Mouse (Mus musculus): ENCODE measurements around the gene 2410004B18Rik.
"Not testable (repeated sequence)": the region's sequence is repeated elsewhere in the genome, so short reads cannot be mapped to it uniquely, and the experiment has no call there.

Gene 2410004B18Rik

DNA sequence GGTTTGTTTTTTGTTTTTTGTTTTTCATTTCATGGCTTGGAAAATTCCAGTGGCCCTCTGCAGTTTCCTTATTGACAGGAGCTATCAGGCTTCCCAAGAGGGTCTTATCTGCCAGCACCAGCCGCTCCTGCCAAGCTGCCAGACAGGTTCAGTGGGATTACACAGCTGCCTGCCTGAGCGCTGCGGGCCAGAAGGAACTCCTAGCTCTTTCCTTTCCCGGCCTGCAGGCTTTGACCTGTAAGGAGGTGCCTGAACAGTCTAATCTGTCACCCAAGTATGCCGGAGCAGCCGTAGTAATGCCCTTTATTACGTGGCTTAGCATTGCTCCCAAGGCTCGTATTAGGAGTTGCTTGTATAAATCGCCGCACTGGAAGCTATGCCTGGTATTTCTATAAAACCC is 26.7 kb downstream of the 2410004B18Rik start:
- peak; percentile 64 to 78 for DNase-seq (ENCODE audit: low spot score in 2 of 2)

DNA sequence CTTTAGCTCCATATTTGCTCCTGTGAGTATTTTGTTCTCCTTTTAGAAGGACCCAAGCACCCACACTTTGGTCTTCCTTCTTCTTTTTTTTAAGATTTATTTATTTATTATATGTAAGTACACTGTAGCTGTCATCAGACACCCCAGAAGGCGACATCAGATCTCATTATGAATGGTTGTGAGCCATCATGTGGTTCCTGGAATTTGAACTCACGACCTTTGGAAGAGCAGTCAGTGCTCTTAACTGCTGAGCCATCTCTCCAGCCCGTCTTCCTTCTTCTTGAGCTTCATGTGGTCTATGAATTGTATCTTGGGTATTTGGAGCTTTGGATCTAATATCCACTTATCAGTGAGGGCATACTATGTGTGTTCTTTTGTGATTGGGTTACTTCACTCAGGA is 27.8 kb downstream of the 2410004B18Rik start:
- not testable (repeated sequence) for DNase-seq (ENCODE audit: low spot score in 2 of 2)

DNA sequence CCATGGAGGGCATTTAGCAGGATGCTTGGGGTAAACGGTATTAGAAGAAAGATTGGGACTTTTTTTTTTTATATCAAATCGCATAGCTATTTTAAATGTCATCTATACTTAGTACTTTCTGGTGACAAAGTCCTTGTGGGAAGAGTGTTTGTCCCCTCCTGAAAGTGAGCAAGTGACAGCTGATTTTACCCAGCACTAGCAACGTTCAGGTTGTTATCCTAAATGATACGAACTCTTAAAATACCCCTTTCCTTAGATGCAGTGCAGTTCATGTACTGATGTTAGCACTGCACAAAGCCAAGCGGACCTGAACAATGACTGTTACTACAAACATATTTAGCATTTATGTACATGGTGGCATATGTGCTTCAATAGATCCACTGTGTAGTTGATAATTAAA is 29.0 kb downstream of the 2410004B18Rik start:
- no peak for DNase-seq (ENCODE audit: low spot score in 2 of 2)

DNA sequence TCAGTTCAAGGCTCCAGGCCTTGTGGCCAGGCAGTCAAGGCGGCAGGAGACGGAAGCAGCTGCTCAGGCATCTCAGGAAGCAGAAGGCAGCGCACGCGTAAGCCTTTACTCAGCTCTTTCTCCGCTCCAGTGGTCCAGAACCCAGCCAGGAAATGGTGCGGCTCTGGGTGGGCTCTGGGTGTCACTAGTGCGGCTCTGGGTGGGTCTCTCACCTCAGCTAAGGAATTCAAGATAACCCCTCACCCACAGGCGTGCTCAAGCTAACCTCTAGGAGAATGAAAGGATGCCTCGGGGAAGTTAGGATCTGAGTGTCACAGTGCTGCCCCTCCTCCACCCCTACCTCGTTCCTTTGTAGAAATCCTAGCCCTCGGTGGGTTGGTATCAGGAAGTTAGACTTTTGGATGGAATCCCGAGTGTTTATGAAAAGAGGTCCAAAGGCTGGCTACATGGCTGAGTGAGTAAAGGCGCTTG is 31.3 kb downstream of the 2410004B18Rik start:
- DNase-seq (ENCODE audit: low spot score in 2 of 2) = no peak

DNA sequence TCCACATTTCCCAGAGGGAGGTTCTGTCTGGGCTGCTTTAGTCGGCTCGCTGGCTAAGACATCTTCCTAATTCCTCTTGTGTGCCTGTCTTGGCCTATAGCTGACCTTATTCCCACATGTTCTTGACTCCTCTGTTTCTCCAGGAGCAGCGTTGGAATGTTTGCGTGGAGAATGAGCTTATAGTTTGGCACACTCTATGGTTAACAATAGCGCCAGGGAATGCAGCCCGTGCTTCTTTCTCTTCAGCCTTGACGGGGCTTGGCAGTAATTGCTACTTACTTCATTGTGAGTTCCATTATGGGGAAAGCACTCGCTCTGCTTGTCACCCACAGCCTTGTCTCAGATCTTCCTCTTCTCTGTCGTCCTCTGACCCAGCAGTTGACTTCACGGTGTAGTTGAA is 33.7 kb downstream of the 2410004B18Rik start:
- DNase-seq (ENCODE audit: low spot score in 2 of 2) = no peak

DNA sequence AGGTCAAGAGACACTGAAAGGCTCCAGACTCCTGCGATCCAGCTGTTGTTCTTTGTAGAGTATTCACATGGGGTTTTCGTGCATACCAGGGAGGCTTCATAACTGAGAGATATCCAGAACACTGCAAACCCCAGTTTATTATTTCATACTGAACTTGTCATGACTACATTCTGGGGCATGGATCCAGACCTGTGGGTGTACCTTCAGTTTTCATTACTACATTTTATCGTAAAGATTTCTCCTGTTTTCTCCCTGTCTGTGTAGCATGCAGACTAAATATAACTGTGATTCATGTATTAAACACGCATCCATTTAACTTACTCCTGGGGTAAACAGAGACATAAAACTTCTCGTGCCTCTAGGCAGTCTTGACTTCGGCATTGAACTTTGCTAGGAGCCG is 37.2 kb downstream of the 2410004B18Rik start:
- DNase-seq (ENCODE audit: low spot score in 2 of 2) = no peak

DNA sequence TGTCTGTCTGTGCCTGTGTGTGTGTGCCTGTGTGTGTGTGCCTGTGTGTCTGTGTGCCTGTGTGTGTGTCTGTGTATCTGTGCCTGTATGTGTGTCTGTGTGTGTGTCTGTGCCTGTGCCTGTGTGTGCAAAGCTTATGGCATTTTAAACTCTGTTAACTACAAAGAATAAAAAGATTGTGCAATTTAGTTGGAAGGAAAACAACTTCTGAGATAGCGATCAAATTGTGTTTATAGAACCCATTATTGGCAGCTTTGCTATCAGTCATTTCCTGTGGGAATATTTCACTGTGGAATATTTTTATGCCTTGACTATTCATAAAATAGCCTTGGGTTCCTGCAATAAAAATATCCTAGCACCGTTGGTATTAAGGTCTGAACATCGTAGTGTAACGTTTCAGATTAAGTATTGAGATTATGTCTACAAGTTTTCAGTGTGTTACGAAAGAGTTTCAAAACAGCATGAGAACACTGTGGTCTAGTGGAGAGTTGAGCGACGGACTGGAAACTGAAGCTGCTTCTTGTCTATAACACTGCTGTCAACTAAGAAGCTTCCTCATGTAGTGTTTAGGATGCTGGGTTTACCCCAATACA is 47.6 kb downstream of the 2410004B18Rik start:
- DNase-seq (ENCODE audit: low spot score in 2 of 2) = no peak

DNA sequence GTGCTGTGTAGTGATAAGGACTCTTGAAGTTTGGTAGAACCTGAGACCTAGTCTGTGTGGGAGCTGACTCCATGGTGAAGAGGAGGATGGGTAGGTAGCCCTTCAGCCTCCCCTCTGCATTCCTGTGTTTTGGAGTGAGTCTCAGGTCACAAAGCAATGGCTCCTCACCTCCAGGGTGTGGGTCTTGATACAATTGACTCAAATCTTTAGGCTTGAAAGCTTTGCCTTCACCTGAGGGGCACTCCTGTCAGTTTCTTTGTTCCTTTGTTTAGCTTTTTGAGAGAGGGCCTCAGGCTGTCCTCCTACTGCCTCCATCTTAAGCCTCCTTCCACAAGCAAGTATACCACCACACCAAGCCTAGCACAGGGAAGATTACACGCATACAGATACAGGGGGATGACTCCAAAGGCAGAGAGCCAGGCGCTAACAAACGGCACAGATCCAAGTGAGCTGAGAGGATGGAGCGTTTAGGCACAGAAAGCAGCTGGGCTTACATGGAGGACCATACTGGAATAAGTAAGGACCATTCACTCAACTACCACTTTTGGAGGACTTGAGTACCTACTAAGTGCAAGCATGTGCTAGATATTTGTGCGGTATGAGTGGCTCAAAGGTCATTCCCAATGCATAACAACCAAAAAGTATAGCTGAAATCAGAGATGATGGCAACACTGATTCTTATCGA is 48.6 kb downstream of the 2410004B18Rik start:
- DNase-seq (ENCODE audit: low spot score in 2 of 2) = no peak

DNA sequence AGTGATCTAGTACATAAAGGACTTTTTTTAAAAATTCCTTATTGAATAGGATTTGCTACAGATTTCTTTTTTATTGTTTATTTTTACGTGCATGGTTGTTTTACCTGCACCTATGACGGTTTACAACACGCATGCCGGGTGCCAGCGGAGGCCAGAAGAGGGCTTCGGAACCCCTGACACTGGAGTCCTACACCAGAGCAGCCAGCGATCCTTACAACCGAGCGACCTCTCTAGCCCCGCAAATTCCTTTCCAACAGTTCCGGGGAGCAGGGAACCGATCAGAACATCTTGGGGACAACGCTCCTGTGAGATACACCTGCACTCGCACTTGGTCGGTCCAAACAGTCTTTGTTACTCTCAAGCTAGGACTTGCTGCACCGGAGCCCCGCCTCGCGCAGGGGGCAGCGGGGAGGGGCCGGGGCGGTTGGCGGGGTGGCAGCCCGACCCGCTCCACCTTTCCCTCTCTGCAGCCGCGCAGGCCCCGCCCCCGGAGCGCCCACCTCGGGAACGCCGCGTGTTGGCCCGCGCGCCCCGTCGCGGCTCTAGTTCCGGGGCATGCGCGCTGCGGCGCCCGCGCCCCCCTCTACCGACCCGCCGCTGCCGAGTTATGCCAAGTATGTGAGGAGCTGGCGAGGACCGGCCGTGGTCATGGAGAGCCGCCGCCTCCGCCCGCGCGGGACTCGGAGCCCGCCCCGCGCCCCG is 49.6 kb downstream of the 2410004B18Rik start, which contains the start of gene Syde2:
Syde2 (plus strand) TSS at position 603 of the 702 bp plus-strand sequence.
- peak; percentile 78 to 88 for DNase-seq (ENCODE audit: low spot score in 2 of 2)

DNA sequence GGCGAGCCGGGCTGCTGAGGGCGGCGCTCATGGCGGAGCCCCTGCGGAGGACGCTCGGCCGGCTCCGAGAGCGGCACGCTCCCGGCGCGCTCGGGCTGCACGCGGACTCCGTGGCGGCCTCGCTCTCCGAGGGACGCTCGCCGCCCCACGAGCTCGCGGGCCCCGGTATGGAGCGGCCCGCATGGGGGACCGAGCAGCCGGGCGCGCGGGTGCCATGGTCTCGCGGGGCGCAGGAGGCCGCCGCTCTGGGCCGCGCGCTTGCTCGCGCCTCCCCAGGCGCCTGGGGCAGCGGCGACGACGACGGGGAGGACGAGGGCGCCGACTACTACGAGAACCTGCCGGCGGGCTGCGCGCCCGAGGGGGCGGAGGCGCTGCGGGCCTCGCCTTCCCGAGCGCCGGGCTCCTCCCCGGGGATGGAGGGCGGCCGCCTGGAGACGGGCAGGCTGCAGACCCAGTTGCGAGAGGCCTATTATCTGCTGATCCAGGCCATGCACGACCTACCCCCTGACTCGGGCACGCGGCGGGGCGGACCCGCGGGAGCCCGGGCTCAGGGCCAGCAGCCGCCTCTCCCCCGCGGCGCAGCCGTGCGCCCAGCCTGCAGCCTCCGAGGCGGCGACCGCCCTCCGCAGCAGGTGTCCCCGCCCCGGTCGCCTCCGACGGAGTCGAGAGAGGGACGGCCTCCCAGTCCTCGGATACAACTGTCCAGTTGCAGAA is 50.3 kb downstream of the 2410004B18Rik start:
- DNase-seq (ENCODE audit: low spot score in 2 of 2) = peak; percentile 73 to 86

DNA sequence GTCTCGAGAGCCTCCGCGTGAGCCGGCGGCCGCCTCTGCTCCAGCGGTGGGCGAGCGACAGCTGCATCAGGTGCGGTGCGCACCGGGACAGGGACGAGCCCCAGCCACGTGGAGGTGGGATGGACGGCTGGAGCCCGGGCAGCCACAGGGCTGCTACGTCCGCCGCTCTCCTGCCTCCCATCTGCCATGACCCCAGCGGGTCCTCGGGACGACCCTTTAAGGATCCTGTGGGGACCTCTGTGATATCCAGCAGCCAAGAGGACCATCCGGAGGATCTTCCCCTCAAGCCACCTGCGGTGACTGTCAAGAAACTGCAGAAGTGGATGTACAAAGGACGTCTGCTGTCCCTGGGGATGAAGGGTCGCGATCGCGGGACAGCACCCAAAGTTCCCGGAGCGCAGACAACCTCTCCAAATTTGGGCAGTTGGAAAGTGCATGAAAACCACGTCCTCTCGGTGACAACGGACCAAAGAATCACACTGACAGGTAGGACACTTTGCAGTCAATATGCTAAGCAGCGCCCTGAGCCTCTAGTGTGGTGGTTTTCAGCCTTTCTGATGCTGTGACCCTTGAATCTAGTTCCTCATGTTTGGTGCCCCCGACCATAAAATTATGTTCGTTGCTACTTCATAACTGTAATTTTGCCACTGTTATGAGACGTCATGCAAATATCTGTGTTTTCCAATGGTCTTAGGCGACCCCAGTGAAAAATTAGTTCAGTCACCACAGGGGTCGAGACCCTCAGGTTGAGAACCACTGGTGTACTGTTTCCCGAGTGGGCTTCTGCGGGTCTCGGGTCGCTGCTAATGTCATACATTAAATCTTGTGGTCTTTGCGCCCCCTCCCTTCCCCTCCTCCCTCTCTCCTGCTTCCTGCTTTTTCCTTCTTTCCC is 51.1 kb downstream of the 2410004B18Rik start:
- DNase-seq (ENCODE audit: low spot score in 2 of 2) = no peak

DNA sequence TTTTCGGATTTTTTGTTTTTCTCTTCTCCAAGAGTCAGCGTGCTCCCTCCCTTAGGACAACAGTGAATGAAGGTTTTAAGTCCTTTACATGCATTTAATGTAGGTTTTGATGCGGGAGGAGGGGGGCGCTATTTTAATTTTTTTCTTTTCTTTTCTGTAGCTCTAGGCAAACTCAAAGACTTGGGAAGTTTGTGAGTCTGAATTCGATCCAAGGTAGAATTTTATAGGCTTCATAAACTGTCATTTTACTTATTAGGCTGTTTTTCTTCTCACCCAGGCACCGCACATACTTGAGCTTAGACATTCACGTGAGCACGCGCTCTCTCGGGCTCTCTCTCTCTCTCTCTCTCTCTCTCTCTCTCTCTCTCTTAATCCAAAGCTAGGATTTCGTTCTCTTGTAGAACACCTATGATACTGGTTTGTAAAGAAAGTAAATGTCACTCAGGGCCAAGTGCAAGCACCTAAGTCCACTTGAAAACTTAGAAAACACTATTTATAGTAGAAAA is 51.8 kb downstream of the 2410004B18Rik start:
- DNase-seq (ENCODE audit: low spot score in 2 of 2) = no peak

DNA sequence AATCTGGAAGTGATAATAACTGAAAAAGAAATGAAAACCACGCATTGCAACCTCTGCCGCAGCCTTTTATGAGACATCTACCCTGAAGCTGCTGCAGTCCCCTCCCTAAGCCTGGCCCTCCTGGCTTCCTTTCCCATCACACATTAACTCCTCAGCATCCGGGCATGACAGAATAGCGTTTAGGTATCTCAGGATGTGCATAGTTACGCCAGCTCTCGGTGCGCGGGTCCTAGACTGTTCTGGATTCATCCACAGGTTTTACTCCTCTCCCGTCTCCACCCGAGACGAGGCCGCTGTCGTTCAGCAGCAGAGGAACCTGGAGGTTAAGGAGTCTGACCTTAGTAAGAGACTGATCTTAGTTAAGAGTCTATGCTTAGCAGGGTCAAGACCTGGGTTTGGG is 53.3 kb downstream of the 2410004B18Rik start:
- no peak for DNase-seq (ENCODE audit: low spot score in 2 of 2)

DNA sequence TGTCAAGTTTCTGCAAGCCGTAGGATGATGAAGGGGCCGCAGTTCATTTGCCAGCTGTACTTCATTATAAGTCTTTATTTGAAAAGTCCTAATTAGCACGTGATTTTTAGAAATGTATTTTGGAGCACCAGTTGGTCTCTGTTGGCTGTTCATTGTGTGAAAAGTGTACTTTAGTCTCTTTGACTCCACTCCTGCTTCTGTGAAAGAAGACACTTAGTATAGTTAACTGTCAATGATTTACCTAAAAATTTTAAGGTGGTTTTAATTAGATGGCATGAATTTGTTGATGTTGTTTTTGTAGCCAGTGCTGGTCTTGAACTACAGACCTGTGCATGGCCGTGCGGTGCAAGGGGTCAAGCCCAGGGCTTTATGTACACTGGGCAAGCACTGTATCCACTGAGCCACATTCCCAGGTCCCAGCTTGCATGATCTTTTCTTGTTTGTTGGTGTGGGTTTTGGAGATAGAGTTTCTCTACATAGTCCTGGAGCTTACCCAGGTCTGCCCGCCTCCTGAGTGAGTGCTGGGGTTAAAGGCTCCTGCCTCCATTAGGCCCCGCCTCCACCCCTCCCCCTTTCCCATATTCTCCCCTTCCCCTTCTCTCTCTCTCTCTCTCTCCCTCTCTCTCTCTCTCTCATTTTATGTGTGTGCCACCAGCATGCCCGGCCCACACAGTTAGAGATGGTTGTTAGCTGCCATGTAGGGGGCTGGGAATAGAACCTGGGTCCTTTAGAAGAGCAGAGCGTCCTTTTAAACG is 54.3 kb downstream of the 2410004B18Rik start:
- DNase-seq (ENCODE audit: low spot score in 2 of 2) = no peak

DNA sequence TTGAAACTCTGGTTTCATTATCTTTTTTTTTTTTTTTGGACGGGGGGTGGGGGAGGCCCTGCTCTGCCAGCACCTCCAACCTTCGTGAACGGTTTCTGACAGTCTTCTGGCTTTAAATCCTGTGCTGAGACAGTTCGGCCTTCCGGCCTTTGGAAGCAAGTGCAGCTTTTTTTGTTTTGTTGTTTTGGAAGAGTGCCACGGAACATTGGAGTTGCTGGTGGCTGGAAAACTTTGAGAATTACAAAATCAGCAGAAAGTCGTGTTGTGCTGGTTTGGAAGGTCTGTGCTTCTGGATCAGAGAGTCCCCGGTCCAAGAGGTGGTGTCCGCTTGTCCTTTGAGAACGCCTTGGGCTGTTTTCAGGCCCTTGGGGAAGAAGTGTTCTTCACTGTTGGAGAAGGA is 55.0 kb downstream of the 2410004B18Rik start:
- DNase-seq (ENCODE audit: low spot score in 2 of 2) = peak in 1 of 2 experiments; percentile 57

DNA sequence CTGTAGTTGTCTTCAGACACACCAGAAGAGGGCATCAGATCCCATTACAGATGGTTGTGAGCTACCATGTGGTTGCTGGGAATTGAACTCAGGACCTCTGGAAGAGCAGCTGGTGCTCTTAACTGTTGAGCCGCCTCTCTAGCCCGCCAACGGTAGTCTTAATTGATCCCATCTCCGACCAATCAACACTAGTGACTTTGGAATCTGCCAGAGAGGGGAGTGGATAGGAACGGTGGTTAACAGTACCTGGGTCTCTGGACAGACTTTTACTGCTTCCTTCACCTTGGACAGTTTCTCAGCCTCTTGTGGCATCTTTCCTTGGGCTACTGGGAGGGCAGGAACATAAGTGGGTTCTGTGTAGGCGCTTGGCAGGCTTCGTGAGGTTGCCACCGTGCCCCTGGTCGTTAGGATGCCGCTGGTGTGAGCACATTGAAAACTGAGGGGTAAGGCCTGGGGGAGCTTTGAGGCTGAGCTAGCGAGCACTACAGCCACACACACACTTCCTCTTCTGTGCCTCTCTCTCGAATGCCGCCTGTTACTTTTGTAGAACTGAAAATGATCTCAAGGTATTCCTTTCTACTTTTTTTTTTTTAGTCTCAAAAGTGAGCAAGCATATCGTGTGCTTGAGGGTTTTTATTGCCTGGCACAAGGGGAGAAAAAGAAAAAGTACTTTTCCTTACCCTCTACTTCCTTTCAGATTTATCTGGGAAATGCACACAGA is 55.8 kb downstream of the 2410004B18Rik start:
- no peak for DNase-seq (ENCODE audit: low spot score in 2 of 2)
